Mouse (Mus musculus): ENCODE data around the gene Ctsl. TPM values are rescaled to one million over a fixed set of nuclear protein-coding genes. Genes with fewer than 3 reads are reported as not detected.

Ctsl gene
- total RNA-seq, 4 experiments from 2014 or later: 113 to 163 (median 129) TPM

DNA sequence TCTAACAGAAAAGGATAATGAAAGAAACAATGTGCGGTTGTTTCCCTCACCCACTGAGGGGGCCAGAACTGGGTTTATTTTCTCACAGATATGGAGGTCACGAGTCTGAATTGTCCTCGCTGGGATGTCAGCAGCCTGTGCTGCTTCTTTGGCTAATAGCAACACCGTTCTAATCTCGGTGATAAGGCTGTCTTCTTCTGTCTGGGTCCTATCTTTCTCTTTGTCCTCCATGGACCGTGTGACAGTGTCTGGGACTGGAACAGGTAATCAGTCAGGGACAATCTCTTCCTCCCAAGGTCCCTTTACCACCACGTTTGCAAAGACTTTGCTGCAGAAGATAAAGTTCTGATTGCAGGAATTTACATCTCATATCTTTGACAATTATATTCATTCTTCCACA lies 4.5 kb upstream of the Ctsl start:
- no peak for DNase-seq (ENCODE audit: low spot score in 2 of 2)

DNA sequence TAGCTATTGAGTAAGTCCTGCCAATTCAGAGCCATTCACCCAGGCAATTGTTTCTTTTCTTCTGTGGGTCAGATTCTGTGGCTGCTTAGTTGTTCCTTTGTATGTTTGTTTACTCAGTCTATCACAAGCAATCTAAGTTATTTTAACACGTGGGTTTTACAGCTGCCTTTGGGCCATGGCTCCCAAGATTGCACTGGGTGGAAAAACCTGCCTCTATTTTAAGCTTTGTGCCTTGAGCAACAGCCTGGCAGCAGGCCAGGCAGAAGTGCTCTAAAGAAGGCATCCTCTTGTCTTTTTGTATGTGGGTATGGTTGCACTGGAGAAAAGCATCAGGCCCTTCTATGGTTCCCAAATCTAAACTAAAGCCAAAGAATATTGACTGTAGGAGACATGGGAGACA lies 3.0 kb upstream of the Ctsl start:
- DNase-seq (ENCODE audit: low spot score in 2 of 2): peak; percentile 18 to 54

DNA sequence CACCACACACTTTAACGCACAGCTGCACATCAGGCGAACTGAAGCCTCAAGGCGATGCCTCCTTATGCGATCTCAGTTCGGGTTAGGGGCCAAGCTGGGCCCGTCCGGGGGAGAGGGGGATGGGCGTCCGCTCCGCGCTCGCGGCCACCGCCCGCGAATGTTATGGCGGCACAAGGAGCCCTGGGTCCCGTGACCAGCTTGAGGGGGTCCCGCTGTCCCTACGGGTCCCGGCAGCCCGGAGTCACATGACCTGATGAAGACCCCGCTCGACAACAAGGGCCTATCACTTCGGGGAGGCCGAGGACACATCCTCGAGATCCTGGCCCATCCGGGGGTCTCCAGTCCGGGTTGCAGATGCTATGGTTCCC lies 901 bp downstream of the Ctsl start:
- peak in 1 of 2 experiments; percentile 37 for DNase-seq (ENCODE audit: low spot score in 2 of 2)

DNA sequence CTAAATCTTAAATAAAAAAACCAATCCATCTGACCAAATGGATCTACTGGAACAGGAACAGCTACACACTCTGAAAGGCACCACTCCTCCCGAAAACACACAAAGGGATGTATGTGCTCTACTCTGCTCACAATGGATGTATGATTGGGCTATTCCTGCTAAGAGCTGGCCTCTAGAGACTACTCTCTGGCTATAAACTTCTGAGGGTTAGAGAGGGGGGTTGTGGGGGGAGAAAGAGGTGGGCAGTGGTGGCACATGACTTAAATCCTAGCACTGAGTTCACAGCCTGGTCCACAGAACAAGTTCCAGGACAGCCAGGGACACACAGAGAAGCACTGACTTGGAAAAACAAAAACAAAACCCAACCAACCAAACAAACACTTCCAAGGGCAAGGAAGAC lies 2.1 kb downstream of the Ctsl start:
- DNase-seq (ENCODE audit: low spot score in 2 of 2): no peak

DNA sequence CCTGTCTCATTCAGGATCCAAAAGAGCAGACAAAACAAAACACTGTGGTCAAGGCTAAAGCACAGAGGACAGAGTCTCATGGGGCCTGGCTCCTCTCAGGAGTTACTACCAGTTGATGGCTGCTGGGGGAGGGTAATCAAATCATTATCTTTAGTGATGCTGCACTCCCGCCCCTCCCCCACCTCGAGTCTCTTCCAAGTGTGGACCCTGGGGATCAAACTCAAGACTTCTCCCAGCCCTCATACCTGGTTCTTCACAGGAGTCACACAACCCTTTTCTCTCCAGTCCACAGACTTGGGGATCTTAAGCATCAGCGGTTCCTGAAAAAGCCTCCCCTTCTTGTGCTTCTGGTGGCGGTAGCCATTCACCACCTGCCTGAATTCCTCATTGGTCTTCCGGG lies 3.1 kb downstream of the Ctsl start:
- no peak for DNase-seq (ENCODE audit: low spot score in 2 of 2)

DNA sequence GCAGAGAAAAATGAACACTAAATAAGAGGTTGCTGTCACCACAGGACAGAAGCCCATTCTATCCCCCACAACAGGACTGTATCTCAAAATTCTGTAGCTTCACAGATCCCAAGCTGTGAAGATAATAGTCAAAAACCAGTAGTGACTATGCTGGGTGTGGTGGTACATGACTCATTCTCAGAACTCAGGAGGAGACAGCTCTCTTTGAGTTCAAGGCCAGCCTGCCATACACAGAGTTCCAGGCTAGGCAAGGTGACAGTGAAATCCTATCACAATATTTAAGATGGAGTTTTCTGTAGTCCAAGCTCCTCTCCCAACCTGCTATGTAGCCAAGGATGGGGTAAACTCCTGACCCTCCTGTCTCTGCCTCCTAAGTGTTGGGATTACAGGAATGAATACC lies 5.4 kb downstream of the Ctsl start:
- DNase-seq (ENCODE audit: low spot score in 2 of 2): no peak

DNA sequence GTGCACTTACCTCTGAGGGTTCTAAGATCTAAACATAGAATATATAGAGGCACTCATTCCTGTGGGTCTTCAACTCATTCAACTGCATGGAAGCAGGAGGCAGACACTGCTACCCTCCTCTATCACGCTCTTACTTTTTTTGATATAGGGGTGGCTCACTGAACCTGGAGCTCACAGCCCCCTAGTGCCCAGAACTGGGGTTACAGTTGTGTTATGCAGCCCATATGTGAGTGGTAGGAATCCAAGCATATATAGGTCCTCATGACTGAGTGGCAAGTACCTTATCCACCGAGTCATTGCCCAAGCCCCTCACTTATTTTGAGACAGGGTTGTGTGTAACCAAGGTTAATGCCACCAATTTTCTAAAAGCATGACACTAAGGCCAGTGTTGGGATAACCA lies 6.4 kb downstream of the Ctsl start:
- no peak for DNase-seq (ENCODE audit: low spot score in 2 of 2)

DNA sequence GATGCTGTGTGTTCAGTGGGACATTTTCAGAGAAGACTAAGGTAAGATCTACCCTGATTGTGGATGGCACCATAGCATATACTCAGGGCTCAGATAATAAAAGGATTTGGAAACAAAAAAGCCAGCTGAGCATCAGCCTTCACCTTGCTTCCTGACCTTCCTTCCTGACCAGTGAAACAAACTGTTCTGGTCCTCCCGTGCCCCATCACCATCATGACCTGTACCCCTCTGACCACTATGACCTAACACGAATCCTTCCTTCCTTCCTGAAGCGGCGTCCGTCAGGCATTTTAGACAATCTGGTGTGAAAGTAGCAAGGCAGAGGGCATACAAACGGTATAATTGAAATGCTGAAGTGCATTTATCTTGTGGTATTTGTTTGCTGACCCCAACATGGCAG lies 8.6 kb downstream of the Ctsl start:
- no peak for DNase-seq (ENCODE audit: low spot score in 2 of 2)

DNA sequence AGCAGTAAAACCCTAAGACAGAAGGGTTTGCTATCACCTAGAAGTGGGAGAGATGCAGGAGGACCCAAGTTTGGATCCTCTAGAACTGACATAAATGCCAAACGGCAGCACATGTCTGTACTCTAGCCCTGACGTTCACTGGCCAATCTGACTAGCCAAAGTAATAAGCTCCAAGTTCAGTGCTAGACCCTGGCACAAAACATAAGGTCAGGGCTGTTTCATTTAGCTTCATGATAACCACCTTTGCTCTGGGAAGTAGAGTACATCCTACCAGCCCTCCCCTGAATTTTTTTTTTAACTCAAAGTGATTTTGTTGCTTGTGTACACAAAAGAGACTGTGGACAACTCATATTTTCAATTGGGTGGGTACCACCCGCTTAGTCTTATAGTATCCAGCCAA lies 9.7 kb downstream of the Ctsl start:
- no peak for DNase-seq (ENCODE audit: low spot score in 2 of 2)

DNA sequence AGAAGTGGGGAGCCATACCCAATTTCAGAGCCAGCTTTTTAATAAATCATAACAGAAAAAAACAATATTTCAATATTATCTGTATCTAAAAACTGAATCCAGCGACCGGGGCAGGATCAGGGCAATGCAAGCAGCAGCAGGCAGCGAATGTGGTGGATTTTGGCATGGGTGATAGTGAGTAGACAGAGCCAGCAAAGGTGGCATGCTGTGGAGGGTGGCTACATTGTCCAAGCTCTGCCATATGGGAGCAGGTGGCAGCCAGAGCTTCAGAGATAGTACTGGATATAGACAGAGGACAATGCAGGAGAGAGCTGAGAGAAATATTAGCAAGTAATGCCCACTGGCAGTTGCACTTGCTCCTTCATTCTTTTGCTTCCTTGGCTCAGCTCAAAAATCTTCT lies 11.0 kb downstream of the Ctsl start:
- no peak for DNase-seq (ENCODE audit: low spot score in 2 of 2)

DNA sequence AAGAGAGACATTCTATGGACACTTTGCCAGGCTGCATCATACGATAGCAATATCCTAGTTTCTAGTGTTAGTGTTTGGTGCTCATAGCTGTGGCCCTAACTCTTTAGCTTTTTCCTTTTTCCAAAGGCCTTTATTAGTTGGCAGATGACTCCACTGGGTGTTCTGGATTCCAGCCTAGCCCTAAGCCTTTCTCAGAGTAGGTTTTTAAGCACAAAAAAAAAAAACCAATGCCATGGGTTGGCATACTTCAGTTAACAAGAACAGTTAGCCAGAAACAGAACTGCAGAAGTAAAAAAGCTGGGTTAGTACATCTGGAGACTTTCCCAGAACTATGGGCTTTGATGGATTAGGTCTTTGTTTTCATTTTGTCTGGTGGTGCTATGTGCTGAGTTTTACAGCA lies 12.2 kb downstream of the Ctsl start:
- DNase-seq (ENCODE audit: low spot score in 2 of 2): no peak

DNA sequence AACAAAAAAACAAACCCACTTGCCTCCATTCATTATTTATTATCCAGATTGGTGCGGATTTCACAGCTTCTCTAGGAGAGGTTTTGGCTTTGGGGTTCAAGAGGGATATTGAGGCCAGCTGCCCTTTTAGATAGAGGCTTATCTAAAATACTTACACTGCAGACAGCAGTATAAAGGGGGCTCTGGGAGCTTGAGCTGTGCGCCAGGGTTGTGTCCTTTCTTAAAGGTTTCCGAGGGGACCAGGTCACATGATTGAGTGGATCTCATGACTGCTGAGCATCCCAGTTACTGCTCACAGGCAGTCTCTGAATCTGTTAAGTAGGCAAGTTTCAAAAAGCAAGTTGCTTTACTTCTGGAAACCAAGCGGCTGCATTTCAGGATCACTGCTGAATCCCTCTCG lies 13.3 kb downstream of the Ctsl start:
- no peak for DNase-seq (ENCODE audit: low spot score in 2 of 2)

DNA sequence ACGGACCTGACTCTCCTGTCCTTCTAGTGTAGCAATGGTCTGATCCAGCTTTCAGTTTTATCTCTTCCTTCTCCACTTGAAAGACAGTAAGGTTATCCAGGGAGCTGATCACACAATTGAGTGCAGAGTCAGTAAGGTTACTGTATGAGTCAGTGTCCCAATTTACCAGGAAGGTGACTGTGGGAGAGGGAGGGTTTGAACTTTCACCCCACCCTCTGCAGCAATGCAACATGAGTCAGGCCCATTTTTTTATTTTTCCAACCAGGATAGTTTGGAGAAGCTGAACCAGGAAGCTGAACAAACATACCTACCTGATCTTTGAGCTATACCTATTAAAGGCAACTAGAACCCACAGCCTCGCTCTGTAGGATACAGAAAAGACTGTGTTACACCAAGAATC lies 21.2 kb downstream of the Ctsl start:
- no peak for DNase-seq (ENCODE audit: low spot score in 2 of 2)

DNA sequence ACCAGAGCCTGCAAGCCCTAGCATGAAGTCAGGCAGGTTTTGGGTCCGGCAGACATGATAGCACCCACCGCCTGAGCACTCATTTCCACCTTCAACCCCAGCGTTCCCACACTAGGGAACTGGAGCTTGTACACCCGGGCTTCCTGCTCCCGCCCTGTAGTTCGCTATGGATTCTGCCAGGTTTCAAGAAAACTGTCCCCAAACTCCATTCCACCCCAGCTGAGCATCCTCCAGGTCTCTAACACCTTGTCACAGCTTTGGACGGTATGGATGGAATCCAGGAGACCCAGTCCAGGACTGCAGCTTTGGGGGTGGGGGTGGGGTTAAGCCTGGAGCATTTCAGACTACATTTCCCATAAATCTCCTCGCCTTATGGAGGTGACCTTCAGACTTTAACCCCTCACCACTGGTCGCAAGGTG lies 26.6 kb downstream of the Ctsl start:
- peak; percentile 3 to 8 for DNase-seq (ENCODE audit: low spot score in 2 of 2)

DNA sequence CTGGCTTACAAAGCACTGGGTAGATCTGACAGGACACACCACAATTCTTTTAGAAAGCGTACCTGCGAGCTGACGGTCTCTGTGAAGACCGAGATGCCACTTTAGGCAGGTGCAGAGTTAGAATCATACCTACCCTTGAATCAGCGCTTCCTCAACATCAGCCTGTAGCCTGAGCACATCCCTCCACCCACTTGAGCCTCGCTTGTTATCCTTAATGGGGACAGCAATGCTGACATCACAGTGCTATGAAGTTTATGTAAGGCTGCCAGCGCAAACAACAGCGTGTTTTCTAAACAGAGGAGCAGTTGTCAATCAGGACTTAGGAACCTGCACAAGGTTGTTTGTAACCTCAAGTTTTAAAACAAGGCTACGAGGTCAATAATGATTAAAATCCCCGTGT lies 27.1 kb downstream of the Ctsl start:
- DNase-seq (ENCODE audit: low spot score in 2 of 2): no peak

DNA sequence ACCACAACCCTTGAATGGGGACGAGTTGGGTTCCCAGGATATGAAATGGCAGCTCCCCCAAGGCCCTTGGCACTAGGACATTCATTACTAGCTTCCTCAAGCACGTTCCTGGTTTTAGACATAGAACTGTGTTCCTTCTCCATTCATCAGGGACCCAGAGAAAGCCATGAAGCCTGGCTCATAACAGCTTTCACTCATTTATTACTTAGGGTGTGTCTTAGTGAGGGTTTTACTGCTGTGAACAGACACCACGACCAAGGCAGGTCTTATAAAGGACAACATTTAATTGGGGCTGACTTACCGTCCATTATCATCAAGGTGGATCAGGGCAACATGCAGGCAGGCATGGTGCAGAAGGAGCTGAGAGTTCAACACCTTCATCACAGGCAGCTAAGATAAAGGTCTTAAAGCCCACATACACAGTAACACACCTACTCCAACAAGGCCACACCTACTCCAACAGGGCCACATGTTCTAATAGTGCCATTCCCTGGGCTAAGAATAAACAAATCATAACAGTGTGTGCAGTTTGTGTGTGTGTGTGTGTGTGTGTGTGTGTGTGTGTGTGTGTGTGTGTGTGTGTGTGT lies 35.1 kb downstream of the Ctsl start:
- no peak for DNase-seq (ENCODE audit: low spot score in 2 of 2)

DNA sequence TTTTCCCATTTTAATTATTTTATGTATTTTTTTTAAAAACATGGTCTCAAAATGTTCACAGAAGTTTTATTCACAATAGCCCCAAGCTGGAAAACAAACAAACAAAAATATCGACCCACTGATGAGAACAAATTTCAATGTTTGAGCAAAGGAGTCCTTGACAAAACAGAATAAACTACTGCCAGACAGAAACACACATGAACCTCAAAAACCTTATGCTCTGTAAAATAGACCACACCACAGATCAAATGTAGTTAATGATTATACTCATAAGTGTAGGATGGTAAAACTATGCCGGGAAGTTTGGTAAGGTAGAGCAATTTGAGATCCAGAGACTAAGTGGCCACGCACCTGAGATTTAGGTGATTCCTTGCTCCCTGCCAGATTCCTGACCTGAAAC lies 37.6 kb downstream of the Ctsl start:
- DNase-seq (ENCODE audit: low spot score in 2 of 2): no peak

DNA sequence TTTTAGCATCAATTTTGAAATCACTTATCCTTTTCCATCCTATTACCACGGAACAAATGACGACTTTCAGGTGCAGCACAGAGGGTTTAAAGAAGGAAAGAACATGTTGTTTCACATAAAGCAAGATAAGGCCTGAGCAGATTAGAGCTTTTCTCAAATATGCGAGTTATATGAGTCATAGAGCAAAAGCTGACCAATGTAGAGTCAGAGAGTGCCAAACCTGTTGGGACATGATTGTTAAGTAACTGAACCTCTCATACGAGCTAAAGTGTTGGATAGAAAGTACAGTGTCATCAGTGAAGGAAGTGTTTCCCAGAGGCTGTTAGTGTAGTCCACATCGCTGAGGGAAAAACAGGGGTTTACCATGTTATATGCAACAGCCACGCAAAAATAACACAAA lies 38.4 kb downstream of the Ctsl start:
- DNase-seq (ENCODE audit: low spot score in 2 of 2): no peak

DNA sequence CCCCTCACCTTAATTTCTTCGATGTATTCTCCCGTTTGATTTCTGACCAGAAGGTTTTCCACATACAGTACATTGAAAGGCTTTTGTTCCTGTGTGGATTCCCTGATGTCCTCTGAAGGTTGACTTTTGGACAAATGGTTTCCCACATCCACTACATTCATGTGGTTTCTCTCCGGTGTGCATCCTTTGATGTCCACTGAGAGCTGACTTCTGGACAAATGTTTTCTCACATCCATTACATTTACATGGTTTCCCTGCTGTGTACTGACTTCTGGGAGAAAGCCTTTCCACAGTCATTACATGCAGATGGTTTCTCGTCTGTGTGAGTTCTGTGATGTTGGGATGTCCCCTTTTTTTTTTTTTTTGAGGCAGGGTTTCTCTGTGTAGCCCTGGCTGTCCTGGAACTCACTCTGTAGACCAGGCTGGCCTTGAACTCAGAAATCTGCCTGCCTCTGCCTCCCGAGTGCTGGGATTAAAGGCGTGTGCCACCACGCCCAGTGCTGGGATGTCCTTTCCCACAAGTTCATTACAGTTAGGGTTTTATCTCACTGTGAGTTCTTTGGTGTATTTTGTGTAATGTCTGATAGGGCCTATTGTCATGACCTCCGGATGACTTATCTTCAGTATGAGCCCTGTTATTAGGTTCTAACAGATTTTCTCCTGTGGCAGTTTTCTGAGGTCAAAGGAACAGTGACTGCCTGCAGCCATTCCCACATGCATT lies 48.0 kb downstream of the Ctsl start:
- no peak for DNase-seq (ENCODE audit: low spot score in 2 of 2)

DNA sequence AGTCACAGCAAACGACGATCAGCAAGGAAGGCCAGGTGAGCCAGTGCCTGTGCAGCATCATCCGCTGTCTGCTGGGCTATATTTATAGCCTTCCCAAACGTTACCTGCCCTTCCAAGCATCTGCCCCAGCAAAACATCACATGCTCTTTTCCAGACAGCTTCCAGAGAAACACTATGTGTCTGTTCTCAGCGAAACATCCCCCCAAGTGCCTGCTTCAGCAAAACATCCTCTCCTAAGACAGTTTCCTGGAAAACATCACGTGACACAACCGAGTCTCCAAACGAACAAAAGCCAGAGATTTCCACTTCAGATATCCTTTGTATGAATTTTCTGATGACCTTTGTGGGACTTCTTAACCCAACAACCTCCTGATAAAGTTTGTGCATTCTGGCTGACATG lies 50.4 kb downstream of the Ctsl start:
- DNase-seq (ENCODE audit: low spot score in 2 of 2): no peak

DNA sequence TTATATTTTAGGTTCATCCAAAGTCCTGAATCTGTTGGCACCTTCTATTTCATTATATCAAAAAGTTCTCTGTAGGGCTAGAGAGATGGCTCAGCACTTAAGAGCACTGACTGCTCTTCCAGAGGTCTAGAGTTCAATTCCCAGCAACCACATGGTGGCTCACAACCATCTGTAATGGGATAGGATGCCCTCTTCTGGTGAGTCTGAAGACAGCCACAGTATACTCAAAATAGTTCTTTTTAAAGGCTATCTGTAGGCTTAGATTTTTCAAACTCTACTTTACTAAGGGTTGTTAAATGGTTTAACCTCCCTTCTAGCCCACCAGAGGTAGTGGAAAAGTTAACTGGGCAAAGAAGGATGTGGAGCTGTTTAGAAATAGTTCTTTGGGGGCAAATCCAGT lies 50.9 kb downstream of the Ctsl start:
- DNase-seq (ENCODE audit: low spot score in 2 of 2): no peak

DNA sequence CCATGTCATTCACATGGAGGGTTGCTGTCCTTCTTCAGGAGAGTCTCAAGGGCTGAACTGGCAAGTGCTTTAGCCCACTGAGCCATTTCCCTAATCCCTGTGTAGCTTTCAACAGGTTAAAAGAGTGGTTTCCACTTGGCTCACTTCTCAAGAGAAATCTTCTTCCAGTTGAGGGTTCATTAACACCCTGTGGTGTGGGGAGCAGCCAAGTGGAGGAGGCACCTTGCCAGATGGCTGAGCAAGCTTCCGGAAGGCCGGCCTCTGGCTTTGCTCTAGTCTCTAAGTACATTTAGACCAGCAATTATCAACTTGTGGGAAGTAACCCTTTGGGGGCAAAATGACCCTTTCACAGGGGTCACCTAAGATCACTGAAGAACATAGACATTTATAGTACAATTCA lies 52.3 kb downstream of the Ctsl start:
- no peak for DNase-seq (ENCODE audit: low spot score in 2 of 2)

DNA sequence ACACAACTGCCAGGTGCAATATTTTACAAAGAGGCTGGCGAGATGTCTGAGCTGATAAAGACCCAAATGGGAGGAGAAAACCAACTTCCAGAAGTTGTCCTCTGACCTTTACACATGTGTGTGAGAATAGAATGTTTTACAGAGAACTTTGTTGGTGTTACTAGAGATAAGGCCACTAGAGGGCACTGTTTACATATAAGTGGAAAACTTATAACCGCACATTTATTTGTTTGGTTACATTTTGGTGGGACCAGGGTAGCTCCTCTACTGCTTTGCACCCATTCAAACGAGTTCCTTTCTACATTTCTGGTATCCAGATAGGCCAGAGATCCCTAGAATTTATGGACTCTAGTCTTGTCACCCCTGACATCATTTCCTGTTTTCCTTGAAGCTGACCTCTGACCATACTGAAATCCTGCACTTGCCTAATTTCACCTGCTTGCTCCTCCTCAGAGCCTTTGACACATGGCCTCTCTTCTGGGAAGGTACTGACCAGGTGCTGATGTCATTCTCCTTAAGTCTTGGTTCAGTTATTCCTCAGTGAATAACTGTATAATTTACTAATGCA lies 55.1 kb downstream of the Ctsl start:
- DNase-seq (ENCODE audit: low spot score in 2 of 2): no peak
